Mouse (Mus musculus) heart, embryonic 10.5 days (tissue): ENCODE results near the gene Kiz. TPM values are rescaled to one million over a fixed set of nuclear protein-coding genes. Genes with fewer than 3 reads are reported as not detected.

Source experiments
- DNase-seq: peaks from one replicate; pipeline ENCODE4 v3.0.0-alpha.2; 2017; ENCODE audit warnings: low spot score
- H3K27ac ChIP-seq: fragments of 300-500 bp; sonication (generic); 2 replicates; pipeline ENCODE4 v1.5.1; 2016; ENCODE audit warnings: mild to moderate bottlenecking
- H3K27me3 ChIP-seq: fragments of 300-500 bp; sonication (generic); 2 replicates; pipeline ENCODE4 v1.6.1; 2016; ENCODE audit warnings: mild to moderate bottlenecking; ENCODE audit not compliant: poor library complexity, insufficient read depth, severe bottlenecking
- H3K36me3 ChIP-seq: fragments of 300-500 bp; sonication (generic); 2 replicates; pipeline ENCODE4 v1.6.1; 2016; ENCODE audit warnings: mild to moderate bottlenecking, moderate library complexity
- H3K4me1 ChIP-seq: fragments of 300-500 bp; sonication (generic); 2 replicates; pipeline ENCODE4 v1.6.1; 2016; ENCODE audit warnings: mild to moderate bottlenecking
- H3K4me3 ChIP-seq: fragments of 300-500 bp; sonication (generic); 2 replicates; pipeline ENCODE4 v1.5.1; 2016; ENCODE audit warnings: mild to moderate bottlenecking, moderate library complexity
- H3K9me3 ChIP-seq: fragments of 300-500 bp; sonication (generic); 2 replicates; pipeline ENCODE4 v1.6.1; 2016; ENCODE audit warnings: mild to moderate bottlenecking, moderate library complexity
- WGBS: fragments of 180-500 bp; shearing (Covaris S2); methylation state at CpG from one replicate; pipeline ENCODE4 v1.1.7; 2016; 5-methylcytosine and 5-hydroxymethylcytosine counted together
- polyA plus RNA-seq: library from polyadenylated mRNA; unstranded; fragments of >200 nt; fragmentation: Nextera tagmentation; extraction: Ambion mirVana; gene quantifications from 2 replicates; pipeline ENCODE4 v1.2.1, GENCODE M21; 2016

Kiz gene
- 18.7 and 20.8 TPM in 2 replicates for polyA plus RNA-seq

GRCm38 (mm10) chr2:146855599-146856039 lies at the start of gene Kiz:
Kiz (plus strand) TSS chr2:146855864.
- H3K4me3 ChIP-seq, result peak within 1 kb of the TSS; percentile 72
- H3K9me3 ChIP-seq, result no peaks in the 10 kb centered on the region
- DNase-seq, result peak; percentile 97
- H3K36me3 ChIP-seq, result no peaks in the 10 kb centered on the region
- H3K27ac ChIP-seq, result peak within 1 kb of the TSS; percentile 86
- WGBS, result under 1% methylated on average over 32 of the region's 32 CpGs
- no peaks in the 10 kb centered on the region for H3K4me1 ChIP-seq
- H3K27me3 ChIP-seq, result no peaks in the 10 kb centered on the region

- no peaks in the 10 kb centered on the region for H3K36me3 ChIP-seq
- WGBS, result 88% methylated on average over 7 of the region's 7 CpGs
Measured at GRCm38 (mm10) chr2:146809706-146810256, 45.9 kb upstream of the Kiz start.

DNA sequence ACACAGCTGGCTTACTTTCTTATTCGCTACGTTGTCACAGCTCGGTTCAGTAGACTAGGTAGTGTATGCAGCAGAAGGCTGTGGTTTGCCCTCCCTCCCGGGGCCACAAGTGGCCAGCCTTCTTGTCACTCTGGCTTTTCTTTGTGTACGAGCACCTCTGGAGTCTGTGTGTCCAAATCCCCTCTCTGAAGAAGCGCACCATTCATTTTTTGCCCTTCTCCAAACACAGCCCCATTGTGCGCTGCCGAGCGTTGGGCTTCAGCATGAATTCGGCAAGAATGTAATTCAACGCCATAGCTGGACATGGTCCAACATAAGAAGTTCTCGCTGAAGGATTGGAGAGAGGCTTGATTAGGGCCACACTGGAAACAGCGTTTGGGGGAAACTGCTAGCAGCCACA lies 45.0 kb upstream of the Kiz start:
- no peak overlapping the region for H3K27ac ChIP-seq
- 74% methylated on average over 13 of the region's 13 CpGs for WGBS
- H3K4me1 ChIP-seq, result no peaks in the 10 kb centered on the region; the same call in 1 of the 2 replicates
- no peaks in the 10 kb centered on the region for H3K9me3 ChIP-seq
- H3K4me3 ChIP-seq, result no peak overlapping the region
- H3K36me3 ChIP-seq, result no peaks in the 10 kb centered on the region
- no peak for DNase-seq
- H3K27me3 ChIP-seq, result no peaks in the 10 kb centered on the region

More at GRCm38 (mm10) chr2:146809706-146810256, 45.9 kb upstream of the Kiz start:
- Histone ChIP-seq H3K4me3 (no peak overlapping the region), H3K9me3 (no peaks in the 10 kb centered on the region), H3K27me3 (no peaks in the 10 kb centered on the region), H3K27ac (no peak overlapping the region), H3K4me1 (no peaks in the 10 kb centered on the region; the same call in 1 of the 2 replicates)
- DNase-seq, result no peak

DNA sequence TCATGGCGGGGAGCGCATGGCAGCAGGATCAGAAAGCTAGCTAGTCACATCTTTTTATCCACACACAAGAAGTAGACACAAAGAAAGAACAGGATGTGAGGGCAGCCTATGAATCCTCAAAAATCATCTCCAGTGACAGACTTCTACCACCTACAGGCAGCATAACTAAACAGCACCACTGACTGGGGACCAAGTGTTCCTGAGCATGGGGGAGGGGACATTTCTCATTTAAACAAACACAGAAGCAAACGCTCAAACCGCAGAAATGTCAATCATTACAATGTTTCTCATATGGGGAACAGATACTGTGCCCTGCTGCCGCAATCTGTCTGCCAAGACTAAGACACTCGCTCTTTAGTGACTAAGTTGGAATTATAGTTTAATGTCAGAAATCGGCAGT lies 40.7 kb upstream of the Kiz start:
- no peak overlapping the region for H3K4me3 ChIP-seq
- 85% methylated on average over 7 of the region's 7 CpGs for WGBS

DNA sequence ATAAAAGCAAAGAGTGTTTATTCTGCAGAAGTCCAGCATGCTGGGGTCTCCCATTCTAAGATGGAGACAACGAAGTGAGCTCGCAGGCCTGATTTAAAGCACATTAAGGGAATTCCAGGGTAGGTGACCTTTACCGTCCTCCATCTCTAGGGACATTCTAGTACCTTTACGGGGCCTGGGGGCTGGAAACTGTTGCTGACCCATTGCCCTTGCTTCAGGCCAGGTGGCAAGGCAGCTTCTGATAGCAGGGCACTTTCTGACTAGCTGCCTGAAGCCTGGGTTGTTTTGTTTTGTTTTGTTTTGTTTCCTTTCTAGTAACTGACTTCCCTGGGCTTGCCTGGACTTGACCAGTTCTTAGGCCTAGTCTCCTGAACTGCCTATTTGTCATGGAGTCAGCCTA lies 36.6 kb upstream of the Kiz start:
- Histone ChIP-seq H3K4me1 (peaks cover 8% of the 10 kb centered on the region), H3K27ac (no peak overlapping the region), H3K4me3 (no peak overlapping the region), H3K9me3 (no peaks in the 10 kb centered on the region), H3K27me3 (peaks cover 7% of the 10 kb centered on the region; the same call in 1 of the 2 replicates), H3K36me3 (no peaks in the 10 kb centered on the region)
- DNase-seq, result no peak
- WGBS, result 82% methylated on average over 4 of the region's 4 CpGs

More for the DNA sequence above, 40.7 kb upstream of the Kiz start:
- H3K27ac ChIP-seq, result no peak overlapping the region
- no peaks in the 10 kb centered on the region for H3K4me1 ChIP-seq
- H3K9me3 ChIP-seq, result no peaks in the 10 kb centered on the region
- H3K27me3 ChIP-seq, result no peaks in the 10 kb centered on the region
- no peaks in the 10 kb centered on the region for H3K36me3 ChIP-seq
- no peak for DNase-seq

DNA sequence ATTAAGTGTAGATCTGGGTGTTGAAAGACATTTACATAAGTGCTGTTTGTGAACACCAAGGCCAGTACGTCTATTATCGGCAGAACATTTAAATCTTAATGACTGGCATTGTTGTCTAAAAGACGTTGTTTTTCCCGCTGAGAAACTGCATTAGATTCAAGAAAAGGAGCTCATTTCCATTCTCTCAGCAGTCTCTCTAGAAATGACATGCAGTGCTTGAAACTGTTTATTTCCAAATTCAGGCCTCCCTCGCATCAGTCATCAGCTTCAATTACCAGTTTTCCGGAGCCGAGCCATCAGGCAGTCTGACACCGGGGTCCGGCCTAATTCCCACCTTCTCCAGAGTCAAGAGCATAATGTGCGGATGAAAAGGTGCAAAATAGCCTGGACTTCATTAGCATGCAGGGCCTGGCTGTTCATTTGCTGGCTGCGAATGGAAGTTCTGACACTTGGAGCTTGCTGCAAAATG lies 32.1 kb upstream of the Kiz start:
- no peaks in the 10 kb centered on the region for H3K36me3 ChIP-seq
- H3K4me1 ChIP-seq, result peaks cover 8% of the 10 kb centered on the region
- H3K4me3 ChIP-seq, result 0 out of 2 replicates have a peak overlapping the region, but pooled peaks have one; percentile 19
- H3K9me3 ChIP-seq, result no peaks in the 10 kb centered on the region
- no peak for DNase-seq
- peaks cover 27% of the 10 kb centered on the region; the same call in 1 of the 2 replicates for H3K27me3 ChIP-seq
- no peak overlapping the region for H3K27ac ChIP-seq
- WGBS, result 26% methylated on average over 11 of the region's 11 CpGs

DNA sequence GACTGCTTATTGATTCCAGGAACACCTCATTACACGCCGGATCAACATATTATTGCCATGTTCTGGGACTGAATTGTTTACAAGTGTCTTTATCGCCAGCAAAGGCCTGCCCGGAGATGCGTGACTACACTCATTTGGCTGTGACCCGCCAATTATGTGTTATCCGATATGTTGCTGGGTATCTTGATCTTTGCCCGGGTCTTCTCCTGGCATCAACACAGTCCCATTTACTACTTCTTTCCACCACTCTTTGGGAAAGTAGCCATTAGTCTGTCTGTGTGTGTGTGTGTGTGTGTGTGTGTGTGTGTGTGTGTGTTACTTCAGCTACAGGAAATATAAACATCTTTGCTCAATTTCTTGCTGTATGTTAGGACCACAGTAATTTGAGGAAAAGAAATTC lies 31.6 kb upstream of the Kiz start:
- WGBS, result 63% methylated on average over 8 of the region's 8 CpGs
- H3K4me3 ChIP-seq, result no peak overlapping the region
- H3K27me3 ChIP-seq, result peaks cover 32% of the 10 kb centered on the region; the same call in 1 of the 2 replicates
- no peak overlapping the region for H3K27ac ChIP-seq
- peaks cover 8% of the 10 kb centered on the region for H3K4me1 ChIP-seq
- DNase-seq, result no peak
- no peaks in the 10 kb centered on the region for H3K9me3 ChIP-seq
- H3K36me3 ChIP-seq, result no peaks in the 10 kb centered on the region

GRCm38 (mm10) chr2:146828006-146828405 lies 27.7 kb upstream of the Kiz start:
- DNase-seq, result no peak
- Histone ChIP-seq H3K27me3 (peaks cover 66% of the 10 kb centered on the region), H3K4me3 (no peak overlapping the region), H3K4me1 (peaks cover 8% of the 10 kb centered on the region), H3K36me3 (no peaks in the 10 kb centered on the region), H3K27ac (no peak overlapping the region), H3K9me3 (no peaks in the 10 kb centered on the region)
- 68% methylated on average over 4 of the region's 4 CpGs for WGBS

- H3K27me3 ChIP-seq, result peaks cover 94% of the 10 kb centered on the region
- H3K4me1 ChIP-seq, result peaks cover 19% of the 10 kb centered on the region
- 5% methylated on average over 31 of the region's 31 CpGs for WGBS
- no peak for DNase-seq
- no peak overlapping the region for H3K27ac ChIP-seq
- H3K9me3 ChIP-seq, result no peaks in the 10 kb centered on the region
- H3K4me3 ChIP-seq, result peak overlapping the region; percentile 54; the same call in 1 of the 2 replicates
- no peaks in the 10 kb centered on the region for H3K36me3 ChIP-seq
Measured at GRCm38 (mm10) chr2:146833222-146834063, 22.2 kb upstream of the Kiz start.

GRCm38 (mm10) chr2:146834064-146834313 lies 21.7 kb upstream of the Kiz start:
- no peaks in the 10 kb centered on the region for H3K36me3 ChIP-seq
- WGBS, result under 1% methylated on average over 5 of the region's 5 CpGs
- no peak for DNase-seq
- no peaks in the 10 kb centered on the region for H3K9me3 ChIP-seq
- H3K4me1 ChIP-seq, result peaks cover 24% of the 10 kb centered on the region
- peak overlapping the region; percentile 54 for H3K4me3 ChIP-seq
- no peak overlapping the region for H3K27ac ChIP-seq
- H3K27me3 ChIP-seq, result peaks cover 95% of the 10 kb centered on the region

- no peaks in the 10 kb centered on the region for H3K36me3 ChIP-seq
- H3K9me3 ChIP-seq, result no peaks in the 10 kb centered on the region
- no peak for DNase-seq
- H3K27me3 ChIP-seq, result peaks cover 96% of the 10 kb centered on the region
- H3K4me1 ChIP-seq, result peaks cover 30% of the 10 kb centered on the region
- no peak overlapping the region for H3K27ac ChIP-seq
- WGBS, result under 1% methylated on average over 63 of the region's 63 CpGs
- peak overlapping the region; percentile 54 for H3K4me3 ChIP-seq
Measured at GRCm38 (mm10) chr2:146834314-146835201, 21.1 kb upstream of the Kiz start.

- no peak for DNase-seq
- H3K27me3 ChIP-seq, result peaks cover 97% of the 10 kb centered on the region
- peak overlapping the region; percentile 54 for H3K4me3 ChIP-seq
- H3K36me3 ChIP-seq, result no peaks in the 10 kb centered on the region
- WGBS, result under 1% methylated on average over 20 of the region's 20 CpGs
- no peaks in the 10 kb centered on the region for H3K9me3 ChIP-seq
- peaks cover 30% of the 10 kb centered on the region for H3K4me1 ChIP-seq
- H3K27ac ChIP-seq, result no peak overlapping the region
Measured at GRCm38 (mm10) chr2:146835241-146835990, 20.2 kb upstream of the Kiz start.
